Mouse (Mus musculus) heart, embryonic 11.5 days (tissue): ENCODE data around the gene Hip1r. TPM values are rescaled to one million over a fixed set of nuclear protein-coding genes. Genes with fewer than 3 reads are reported as not detected.

ENCODE experiments used
- ATAC-seq: fragments of 200-750 bp; cut with Nextera tagmentation; replicated peaks from 2 replicates; pipeline ENCODE4 v1.8.0; 2017; ENCODE audit warnings: moderate library complexity; ENCODE audit not compliant: insufficient number of reproducible peaks, low FRiP score, low TSS enrichment
- H3K27ac ChIP-seq: fragments of 300-500 bp; sonication (generic); 2 replicates; pipeline ENCODE4 v1.5.1; 2014; ENCODE audit warnings: mild to moderate bottlenecking, low read depth, low read length
- H3K27me3 ChIP-seq: fragments of 300-500 bp; sonication (generic); 2 replicates; pipeline ENCODE4 v1.6.1; 2014; ENCODE audit warnings: mild to moderate bottlenecking, low read length, mixed read lengths; ENCODE audit not compliant: control insufficient read depth, insufficient read depth
- H3K36me3 ChIP-seq: fragments of 300-500 bp; sonication (generic); 2 replicates; pipeline ENCODE4 v1.6.1; 2014; ENCODE audit warnings: mild to moderate bottlenecking, low read length, moderate library complexity, mixed read lengths; ENCODE audit not compliant: control insufficient read depth, insufficient read depth
- H3K4me1 ChIP-seq: fragments of 300-500 bp; sonication (generic); 2 replicates; pipeline ENCODE4 v1.6.1; 2014; ENCODE audit warnings: low read length; ENCODE audit not compliant: control insufficient read depth, insufficient read depth
- H3K4me2 ChIP-seq: fragments of 300-500 bp; sonication (generic); 2 replicates; pipeline ENCODE4 v1.6.1; 2014; ENCODE audit warnings: mild to moderate bottlenecking, moderate library complexity
- H3K4me3 ChIP-seq: fragments of 300-500 bp; sonication (generic); 2 replicates; pipeline ENCODE4 v1.5.1; 2014; ENCODE audit warnings: low read depth, low read length
- H3K9ac ChIP-seq: fragments of 300-500 bp; sonication (generic); 2 replicates; pipeline ENCODE4 v1.6.1; 2014; ENCODE audit warnings: mild to moderate bottlenecking, low read depth, low read length, moderate library complexity
- H3K9me3 ChIP-seq: fragments of 300-500 bp; sonication (generic); replicated peaks from 2 replicates; pipeline ENCODE4 v1.6.1; 2016; ENCODE audit warnings: low read length; ENCODE audit not compliant: control insufficient read depth
- WGBS: fragments of 180-500 bp; shearing (Covaris S2); extraction: QIAGEN DNeasy Blood & Tissue Kit; methylation state at CpG from one replicate; pipeline ENCODE4 v1.1.7; 2014; ENCODE audit not compliant: insufficient replicate concordance; 5-methylcytosine and 5-hydroxymethylcytosine counted together
- polyA plus RNA-seq: library from polyadenylated mRNA; unstranded; fragments of >200 nt; fragmentation: Nextera tagmentation; extraction: Ambion mirVana; gene quantifications from 2 replicates; pipeline ENCODE4 v1.2.1, GENCODE M21; 2014

Hip1r gene
- polyA plus RNA-seq, 1 experiment from 2014 or later = 2.7 TPM

DNA sequence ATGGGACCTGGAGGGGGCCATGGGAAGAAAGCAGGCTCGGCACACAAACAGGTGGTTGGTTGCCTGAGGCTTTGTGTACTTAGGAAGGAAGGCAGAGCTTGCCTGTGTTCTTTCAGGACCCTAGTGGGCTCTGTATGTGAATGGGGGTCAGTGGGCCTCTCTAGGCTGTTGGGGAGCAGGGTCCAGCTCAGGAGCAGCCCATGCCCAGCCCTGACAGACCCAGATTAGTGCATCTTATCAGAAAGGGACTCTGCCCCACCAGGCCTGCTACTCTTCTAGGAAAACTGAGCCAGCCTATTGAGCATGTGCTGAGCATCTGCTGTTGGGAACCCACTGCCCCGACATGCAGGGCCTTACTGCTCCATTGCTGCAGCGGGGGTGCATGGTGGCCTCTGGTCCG, 14.1 kb downstream of the Hip1r start:
- no peak overlapping the region for H3K9ac ChIP-seq

DNA sequence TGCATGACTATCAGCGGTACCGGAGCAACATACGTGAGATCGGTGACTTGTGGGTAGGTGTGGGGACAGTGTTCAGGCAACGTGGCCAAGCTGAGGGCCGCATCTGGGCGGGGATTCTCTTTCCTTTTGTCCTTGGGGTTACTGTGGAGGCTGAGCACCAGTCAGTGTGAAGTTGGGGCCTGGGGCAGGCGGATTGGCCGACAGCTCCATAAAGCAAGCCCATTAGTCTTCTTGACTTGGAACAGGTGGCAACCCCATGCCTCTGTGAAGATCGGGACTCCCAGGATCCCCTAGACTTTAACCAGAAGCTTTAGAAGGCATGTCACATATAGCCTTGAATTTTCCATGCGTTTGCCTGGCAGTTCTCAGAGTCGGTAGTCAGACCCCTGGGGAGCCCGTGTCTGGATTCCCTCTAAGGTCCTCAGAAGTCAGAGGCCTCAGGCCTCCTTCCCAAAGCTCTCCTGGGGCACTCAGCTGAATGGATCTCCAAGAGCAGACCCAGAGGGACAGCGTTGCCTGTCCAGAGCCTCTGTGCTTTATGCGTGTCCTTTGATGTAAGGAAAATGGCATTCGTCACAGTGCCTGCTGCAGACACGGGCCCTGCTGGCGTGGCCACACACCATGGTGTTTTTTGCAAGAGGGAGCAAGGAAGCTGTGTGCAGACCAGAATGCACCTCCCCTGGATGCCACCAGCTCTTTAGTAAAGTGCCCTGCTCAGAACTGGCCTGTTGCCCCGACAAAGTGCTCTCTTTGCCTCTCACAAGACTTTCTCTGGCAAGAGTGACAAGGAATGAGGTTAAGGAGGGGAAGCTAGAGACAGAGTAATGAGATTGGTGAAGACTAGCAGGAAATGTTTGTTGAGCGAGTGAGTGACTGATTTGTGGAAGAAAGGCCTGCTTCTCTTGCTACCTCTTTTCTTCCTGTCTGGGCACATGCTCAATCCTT, 16.8 kb downstream of the Hip1r start:
- 72% methylated on average over 20 of the region's 20 CpGs for WGBS
- Histone ChIP-seq H3K27me3 (no peaks in the 10 kb centered on the region), H3K9ac (no peak overlapping the region), H3K4me3 (no peak overlapping the region), H3K9me3 (no peaks in the 10 kb centered on the region), H3K36me3 (no peaks in the 10 kb centered on the region), H3K4me2 (no peak overlapping the region), H3K27ac (no peak overlapping the region), H3K4me1 (peaks cover 11% of the 10 kb centered on the region)
- ATAC-seq = no peak

More for the DNA sequence above, 14.1 kb downstream of the Hip1r start:
- H3K4me1 ChIP-seq = peaks cover 10% of the 10 kb centered on the region; the same call in 1 of the 2 replicates
- H3K27ac ChIP-seq = no peak overlapping the region
- H3K27me3 ChIP-seq = no peaks in the 10 kb centered on the region
- ATAC-seq = no peak
- H3K9me3 ChIP-seq = no peaks in the 10 kb centered on the region
- H3K4me2 ChIP-seq = no peak overlapping the region
- H3K36me3 ChIP-seq = no peaks in the 10 kb centered on the region
- H3K4me3 ChIP-seq = no peak overlapping the region
- 76% methylated on average over 4 of the region's 4 CpGs for WGBS

DNA sequence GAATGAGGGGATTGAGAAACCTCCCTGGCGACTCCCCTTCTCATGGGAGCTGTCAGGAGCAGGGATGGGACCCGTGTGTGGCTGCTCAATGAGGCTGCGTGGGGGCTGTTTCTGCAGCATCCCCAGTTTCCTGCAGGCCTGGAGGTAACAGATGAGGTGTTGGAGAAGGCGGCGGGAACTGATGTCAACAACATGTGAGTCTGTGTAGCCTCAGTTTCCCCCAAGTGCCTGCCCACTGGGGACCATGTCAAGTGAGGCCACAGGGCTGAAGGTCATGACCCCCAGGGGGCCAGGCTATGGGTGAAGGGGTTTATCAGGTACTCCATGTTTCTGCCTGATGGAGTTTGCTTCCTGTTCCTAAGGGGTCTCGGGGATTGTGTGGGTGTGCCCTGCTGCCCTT, 17.9 kb downstream of the Hip1r start:
- no peak overlapping the region for H3K9ac ChIP-seq
- no peaks in the 10 kb centered on the region for H3K9me3 ChIP-seq
- ATAC-seq = no peak
- H3K27ac ChIP-seq = no peak overlapping the region
- peaks cover 4% of the 10 kb centered on the region for H3K4me1 ChIP-seq
- no peak overlapping the region for H3K4me2 ChIP-seq
- H3K27me3 ChIP-seq = no peaks in the 10 kb centered on the region
- H3K4me3 ChIP-seq = no peak overlapping the region
- WGBS = 71% methylated on average over 6 of the region's 6 CpGs
- no peaks in the 10 kb centered on the region for H3K36me3 ChIP-seq

- WGBS = 70% methylated on average over 10 of the region's 10 CpGs
- Histone ChIP-seq H3K36me3 (no peaks in the 10 kb centered on the region), H3K27ac (0 out of 2 replicates have a peak overlapping the region, but pooled peaks have one; percentile 36), H3K4me1 (peaks cover 4% of the 10 kb centered on the region), H3K4me3 (no peak overlapping the region), H3K27me3 (no peaks in the 10 kb centered on the region), H3K9me3 (no peaks in the 10 kb centered on the region), H3K4me2 (no peak overlapping the region), H3K9ac (no peak overlapping the region)
- no peak for ATAC-seq
Observed at GRCm38 (mm10) chr5:123992193-123992637, 18.8 kb downstream of the Hip1r start.

DNA sequence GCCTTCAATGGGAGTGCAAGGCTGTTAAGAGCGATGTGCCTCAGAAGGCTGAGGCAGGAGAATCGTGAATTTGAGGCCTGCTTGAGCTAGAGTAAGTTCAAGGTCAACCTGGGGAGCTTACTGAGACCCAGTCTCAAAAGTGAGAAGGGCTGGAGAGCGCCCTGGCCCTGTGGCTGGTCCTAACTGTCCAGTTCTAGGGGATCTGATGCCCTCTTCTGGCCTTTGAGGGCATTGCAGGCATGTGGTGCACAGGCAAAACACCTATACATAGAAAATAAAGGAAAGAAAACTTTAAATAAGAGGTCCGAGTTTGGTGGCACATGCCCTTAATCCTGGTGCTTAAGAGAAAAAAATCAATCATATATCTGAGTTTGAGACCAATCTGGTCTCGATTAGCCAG, 19.4 kb downstream of the Hip1r start:
- no peak for ATAC-seq

GRCm38 (mm10) chr5:123993263-123994036, 20.0 kb downstream of the Hip1r start:
- Histone ChIP-seq H3K27me3 (no peaks in the 10 kb centered on the region), H3K27ac (no peak overlapping the region), H3K4me2 (no peak overlapping the region), H3K4me3 (no peak overlapping the region), H3K9me3 (no peaks in the 10 kb centered on the region), H3K4me1 (peaks cover 4% of the 10 kb centered on the region), H3K9ac (no peak overlapping the region), H3K36me3 (no peaks in the 10 kb centered on the region)
- ATAC-seq = no peak
- 61% methylated on average over 7 of the region's 7 CpGs for WGBS

More for the DNA sequence above, 19.4 kb downstream of the Hip1r start:
- Histone ChIP-seq H3K9me3 (no peaks in the 10 kb centered on the region), H3K4me3 (no peak overlapping the region), H3K27ac (0 out of 2 replicates have a peak overlapping the region, but pooled peaks have one; percentile 36), H3K4me2 (no peak overlapping the region), H3K4me1 (peaks cover 4% of the 10 kb centered on the region), H3K36me3 (no peaks in the 10 kb centered on the region), H3K27me3 (no peaks in the 10 kb centered on the region), H3K9ac (no peak overlapping the region)
- 34% methylated on average over 5 of the region's 5 CpGs for WGBS

GRCm38 (mm10) chr5:123994468-123994867, 21.0 kb downstream of the Hip1r start:
- WGBS = 92% methylated on average over 7 of the region's 7 CpGs

GRCm38 (mm10) chr5:123995388-123995787, 22.0 kb downstream of the Hip1r start:
- H3K36me3 ChIP-seq = no peaks in the 10 kb centered on the region
- ATAC-seq = no peak
- WGBS = 74% methylated on average over 6 of the region's 6 CpGs
- H3K4me3 ChIP-seq = no peak overlapping the region
- no peaks in the 10 kb centered on the region for H3K27me3 ChIP-seq
- H3K4me1 ChIP-seq = peaks cover 4% of the 10 kb centered on the region
- no peaks in the 10 kb centered on the region for H3K9me3 ChIP-seq
- H3K4me2 ChIP-seq = no peak overlapping the region
- no peak overlapping the region for H3K9ac ChIP-seq
- H3K27ac ChIP-seq = no peak overlapping the region

More at GRCm38 (mm10) chr5:123994468-123994867, 21.0 kb downstream of the Hip1r start:
- no peak overlapping the region for H3K9ac ChIP-seq
- no peak overlapping the region for H3K4me3 ChIP-seq
- H3K36me3 ChIP-seq = no peaks in the 10 kb centered on the region
- H3K9me3 ChIP-seq = no peaks in the 10 kb centered on the region
- no peaks in the 10 kb centered on the region for H3K27me3 ChIP-seq
- H3K4me1 ChIP-seq = peaks cover 4% of the 10 kb centered on the region
- H3K4me2 ChIP-seq = no peak overlapping the region
- no peak overlapping the region for H3K27ac ChIP-seq
- ATAC-seq = no peak
